10 mouse cellular contexts compared by ENCODE assay signal in genomic region chr8:125523213-125523612, GRCm38 (mm10). TPM values are rescaled to one million over a fixed set of nuclear protein-coding genes. Genes with fewer than 3 reads are reported as not detected.
DNase-seq lines count a peak whose midpoint lies in the region; ATAC-seq lines count a peak whose summit lies in the region.
"Had no signal": no experiment of that assay in that cellular context is flagged by ENCODE, and none has a peak within 500 bp of the region (broad histone marks: within the 10 kb centered on the region; RNA-seq: fewer than 3 reads in every experiment).

No protein-coding gene starts in this region.

- no peaks in the 10 kb centered on the region for H3K9me3 ChIP-seq in heart, embryonic 13.5 days
- no peaks in the 10 kb centered on the region for H3K9me3 ChIP-seq in midbrain, embryonic 16.5 days (replicated peaks; ENCODE audit: control insufficient read depth, low read length, poor library complexity, severe bottlenecking)
- no peaks in the 10 kb centered on the region for H3K9me3 ChIP-seq in midbrain, embryonic 15.5 days

- H3K27me3 ChIP-seq in heart, embryonic 13.5 days (replicated peaks), result no peaks in the 10 kb centered on the region
- H3K27me3 ChIP-seq in midbrain, embryonic 16.5 days (ENCODE audit: control insufficient read depth, insufficient read depth, low read depth, low read length), result no peaks in the 10 kb centered on the region
- no peaks in the 10 kb centered on the region for H3K27me3 ChIP-seq in midbrain, embryonic 15.5 days (replicated peaks)

- H3K4me1 ChIP-seq in heart, embryonic 13.5 days, result peaks cover 94% of the 10 kb centered on the region
- H3K4me1 ChIP-seq in midbrain, embryonic 16.5 days (ENCODE audit: control insufficient read depth, insufficient read depth, low read length), result peaks cover 45% of the 10 kb centered on the region
- H3K4me1 ChIP-seq in midbrain, embryonic 15.5 days, result peaks cover 62% of the 10 kb centered on the region

- WGBS in heart, embryonic 13.5 days, result 36% methylated on average over 5 of the region's 5 CpGs
- 62% methylated on average over 5 of the region's 5 CpGs for WGBS in midbrain, embryonic 16.5 days
- WGBS in midbrain, embryonic 15.5 days, result 54% methylated on average over 5 of the region's 5 CpGs

- 0 out of 2 replicates have a peak overlapping the region, but pooled peaks have one; percentile 25 for H3K9ac ChIP-seq in heart, embryonic 13.5 days
- no peak overlapping the region for H3K9ac ChIP-seq in midbrain, embryonic 16.5 days (ENCODE audit: low read depth, low read length)
- H3K9ac ChIP-seq in midbrain, embryonic 15.5 days, result no peak overlapping the region

- ATAC-seq in heart, embryonic 13.5 days (ENCODE audit: extremely low read depth, insufficient number of reproducible peaks, low FRiP score, low TSS enrichment), result no peak
- ATAC-seq in midbrain, embryonic 16.5 days, result 0 out of 2 replicates have a peak, but pooled peaks have one; percentile 18
- ATAC-seq in midbrain, embryonic 15.5 days (replicated peaks), result no peak
- no peak for ATAC-seq in frontal cortex, adult (ENCODE audit: low TSS enrichment)
- ATAC-seq: hindbrain, embryonic 16.5 days had no signal

- peak overlapping the region; percentile 43 for H3K27ac ChIP-seq in heart, embryonic 13.5 days (replicated peaks)
- H3K27ac ChIP-seq in midbrain, embryonic 16.5 days (ENCODE audit: low read length), result no peak overlapping the region
- H3K27ac ChIP-seq in midbrain, embryonic 15.5 days, result no peak overlapping the region

- no peak for DNase-seq in heart, postnatal 10 days
- DNase-seq in forelimb bud, embryonic 11.5 days (ENCODE audit: low read depth, low spot score), result peak; percentile 38
- peak; percentile 36 for DNase-seq in thymus, postnatal 14 days
- no peak for DNase-seq in gastrocnemius, adult 8-10 months (ENCODE audit: low spot score in 2 of 2)

- intact Hi-C loops in heart, postnatal 10 days (cut with DNase I), result loop anchor here (5.0 kb wide), 1 partner anchor 34 kb away; no protein-coding TSS in a partner anchor

- H3K4me2 ChIP-seq in heart, embryonic 13.5 days, result no peak overlapping the region
- H3K4me2 ChIP-seq in midbrain, embryonic 16.5 days (ENCODE audit: low read length), result no peak overlapping the region
- no peak overlapping the region for H3K4me2 ChIP-seq in midbrain, embryonic 15.5 days

- peaks cover under 1% of the 10 kb centered on the region; the same call in 1 of the 2 replicates for H3K36me3 ChIP-seq in heart, embryonic 13.5 days
- no peaks in the 10 kb centered on the region for H3K36me3 ChIP-seq in midbrain, embryonic 16.5 days (ENCODE audit: control insufficient read depth, insufficient read depth, low read length)
- H3K36me3 ChIP-seq in midbrain, embryonic 15.5 days (replicated peaks), result no peaks in the 10 kb centered on the region

- no peak overlapping the region for H3K4me3 ChIP-seq in heart, embryonic 13.5 days
- H3K4me3 ChIP-seq in midbrain, embryonic 16.5 days (ENCODE audit: low read depth, low read length), result no peak overlapping the region
- H3K4me3 ChIP-seq in midbrain, embryonic 15.5 days, result no peak overlapping the region

RNA-seq across cellular contexts. Expression of gene Sipa1l2, which starts 46.4 kb away (rescaled TPM):
- polyA plus RNA-seq in heart, embryonic 13.5 days (2015; fragmentation: Nextera tagmentation; extraction: Ambion mirVana), result 19.7 and 20.2 TPM in 2 replicates
- total RNA-seq in heart, postnatal 10 days (2021), result 10 to 100 TPM; 52.7 to 67.3 TPM
- 21.7 and 26.2 TPM in 2 replicates for polyA plus RNA-seq in midbrain, embryonic 16.5 days (2015; fragmentation: Nextera tagmentation; extraction: Ambion mirVana)
- 28.2 and 28.7 TPM in 2 replicates for polyA plus RNA-seq in midbrain, embryonic 15.5 days (2015; fragmentation: Nextera tagmentation; extraction: Ambion mirVana)
- total RNA-seq in gastrocnemius, adult 8-10 months (2022), result 1 to 10 TPM; 3.9 to 5.4 (median 4.5) TPM
- total RNA-seq: MEL had no signal

Comparison
In these comparisons a context has a peak if more than half of its experiments do, and no peak if none do; other contexts are left out.
1. DNase-seq: peak in forelimb bud, embryonic 11.5 days (single experiment) and thymus, postnatal 14 days (single experiment); none in heart, postnatal 10 days (0 of 2) and gastrocnemius, adult 8-10 months (0 of 2).